Mouse (Mus musculus) liver, adult 2 months (tissue): ENCODE data around the gene Ddx60. TPM values are rescaled to one million over a fixed set of nuclear protein-coding genes. Genes with fewer than 3 reads are reported as not detected.
A peak's percentile ranks its signal among the peaks of the same experiment; 100 is the strongest.

Source experiments
- DNase-seq: peaks from one replicate; pipeline ENCODE4 v3.0.0-alpha.2; 2011; ENCODE audit warnings: low read depth, low spot score; ENCODE audit errors: extremely low read depth
- H3K27ac ChIP-seq: fragments of 200-500 bp; replicated peaks from 2 replicates; pipeline ENCODE4 v1.5.1; 2012; ENCODE audit warnings: low read depth, mild to moderate bottlenecking, control low read depth, inconsistent platforms, low read length; ENCODE audit not compliant: insufficient read depth
- H3K27me3 ChIP-seq: fragments of 200-500 bp; 2 replicates; pipeline ENCODE4 v1.6.1; 2012; ENCODE audit warnings: mild to moderate bottlenecking, moderate library complexity, low read length, inconsistent platforms; ENCODE audit not compliant: control insufficient read depth, insufficient read depth
- H3K36me3 ChIP-seq: fragments of 200-500 bp; 2 replicates; pipeline ENCODE4 v1.6.1; 2012; ENCODE audit warnings: low read length, inconsistent platforms; ENCODE audit not compliant: control insufficient read depth, insufficient read depth
- H3K4me1 ChIP-seq: fragments of 200-500 bp; 2 replicates; pipeline ENCODE4 v1.6.1; 2011; ENCODE audit warnings: low read length; ENCODE audit not compliant: control insufficient read depth, insufficient read depth
- H3K4me3 ChIP-seq: fragments of 200-500 bp; 2 replicates; pipeline ENCODE4 v1.5.1; 2011; ENCODE audit warnings: low read depth, mild to moderate bottlenecking, control low read depth, low read length, moderate library complexity; ENCODE audit not compliant: insufficient read depth
- H3K79me2 ChIP-seq: fragments of 200-500 bp; 2 replicates; pipeline ENCODE4 v1.6.1; 2012; ENCODE audit warnings: inconsistent platforms, mild to moderate bottlenecking, low read length, moderate library complexity; ENCODE audit not compliant: control insufficient read depth, insufficient read depth
- H3K9ac ChIP-seq: fragments of 200-500 bp; 2 replicates; pipeline ENCODE4 v1.6.1; 2012; ENCODE audit warnings: low read depth, mild to moderate bottlenecking, control low read depth, inconsistent platforms, low read length
- CTCF ChIP-seq: fragments of 200-500 bp; IDR thresholded peaks from 2 replicates; pipeline ENCODE4 v1.5.1; 2011; ENCODE audit warnings: low read depth, low read length, control low read depth
- POLR2A ChIP-seq: fragments of 200-500 bp; IDR thresholded peaks from 2 replicates; pipeline ENCODE4 v1.6.1; 2011; ENCODE audit warnings: low read length, control low read depth; ENCODE audit not compliant: insufficient read depth; ENCODE audit errors: extremely low read depth
- WGBS: fragments of 180-500 bp; shearing (Covaris S2); methylation state at CpG from one replicate; pipeline ENCODE4 v1.1.7; 2018; 5-methylcytosine and 5-hydroxymethylcytosine counted together
- polyA plus RNA-seq: library from polyadenylated mRNA; depleted of rRNA; stranded (reverse); fragments of >200 nt; gene quantifications from 2 replicates; pipeline ENCODE4 v1.2.3, GENCODE M21; 2012; rRNA removed
- total RNA-seq: library from RNA; depleted of rRNA; stranded (reverse); fragments of >200 nt; gene quantifications from 2 replicates; pipeline ENCODE4 v1.2.3, GENCODE M21; 2014; rRNA removed

Ddx60 gene
- total RNA-seq (6.3 and 9.1 TPM in 2 replicates), polyA plus RNA-seq (1.2 and 1.4 TPM in 2 replicates)

DNA sequence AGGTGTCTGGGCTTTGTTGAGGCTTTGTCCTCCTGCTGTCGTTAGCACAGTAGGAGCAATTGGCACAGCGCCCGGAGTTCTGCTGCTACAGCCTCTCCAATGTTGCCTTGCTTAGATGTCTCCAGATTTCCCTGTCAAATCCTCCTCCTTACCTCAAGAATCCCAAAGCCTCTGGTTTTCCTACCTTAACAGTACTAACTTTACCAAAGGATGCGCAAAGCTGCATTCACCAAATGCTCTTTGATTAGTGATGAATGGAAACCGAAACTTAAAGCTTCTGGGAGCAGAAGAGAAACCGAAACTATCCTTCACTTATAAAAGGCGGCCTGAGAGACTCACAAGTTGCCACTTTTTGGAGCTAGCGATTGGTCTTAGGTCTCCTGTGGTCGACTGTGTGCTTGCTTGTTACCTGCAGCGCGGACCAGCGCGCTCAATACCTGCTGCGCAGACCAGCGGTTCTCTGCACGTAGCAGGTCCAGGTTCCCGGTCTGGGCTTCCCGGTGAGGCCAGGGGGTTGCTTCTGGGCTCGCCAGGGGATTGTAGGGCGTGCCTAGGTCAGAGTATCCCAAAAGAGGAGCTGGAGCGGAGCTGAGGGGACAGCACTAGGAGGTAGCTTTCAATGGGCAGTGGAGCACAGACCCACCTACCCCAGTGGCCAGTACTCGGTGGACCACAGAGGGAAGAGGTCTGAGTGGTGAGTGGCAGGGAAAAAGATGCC is at the start of gene Ddx60:
Gene Ddx60, plus strand, starts transcription at position 311 of the 718 bp plus-strand sequence.
- TF ChIP-seq CTCF (no peak), POLR2A (no peak)
- Histone ChIP-seq H3K4me1 (peaks cover 5% of the 10 kb centered on the region), H3K36me3 (no peaks in the 10 kb centered on the region), H3K27me3 (no peaks in the 10 kb centered on the region), H3K79me2 (no peaks in the 10 kb centered on the region; the same call in 1 of the 2 replicates), H3K9ac (peak within 1 kb of the TSS; percentile 63), H3K27ac (peak within 1 kb of the TSS; percentile 36), H3K4me3 (peak within 1 kb of the TSS; percentile 63)
- WGBS, result 5% methylated on average over 22 of the region's 22 CpGs
- peak; percentile 80 for DNase-seq

DNA sequence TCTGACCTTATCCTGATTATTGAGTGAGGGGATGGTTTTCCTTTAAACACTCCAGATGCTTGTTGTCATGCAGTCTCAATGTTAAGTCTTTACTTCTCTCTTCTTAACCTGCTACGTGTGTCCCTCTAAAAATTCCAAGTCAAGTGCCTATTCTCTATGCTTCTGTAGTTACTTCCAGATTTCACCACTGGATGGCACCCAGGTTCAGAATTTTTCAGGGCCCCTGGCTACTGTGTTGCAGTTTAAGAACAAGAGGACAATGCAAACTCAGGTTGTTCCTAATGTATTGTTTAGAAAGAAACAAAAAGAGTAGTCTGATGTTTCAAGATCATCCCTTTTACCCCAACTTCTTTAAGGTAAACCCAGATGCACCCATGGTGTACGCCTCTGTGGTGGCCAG is 33.8 kb upstream of the Ddx60 start:
- Histone ChIP-seq H3K36me3 (no peaks in the 10 kb centered on the region), H3K79me2 (no peaks in the 10 kb centered on the region), H3K4me3 (no peak overlapping the region), H3K27me3 (no peaks in the 10 kb centered on the region), H3K4me1 (no peaks in the 10 kb centered on the region), H3K9ac (no peak overlapping the region), H3K27ac (no peak overlapping the region)
- DNase-seq, result peak; percentile 31
- WGBS, result 68% methylated on average over 2 of the region's 2 CpGs
- TF ChIP-seq POLR2A (no peak), CTCF (peak; percentile 21; the same call in 1 of the 2 replicates)

DNA sequence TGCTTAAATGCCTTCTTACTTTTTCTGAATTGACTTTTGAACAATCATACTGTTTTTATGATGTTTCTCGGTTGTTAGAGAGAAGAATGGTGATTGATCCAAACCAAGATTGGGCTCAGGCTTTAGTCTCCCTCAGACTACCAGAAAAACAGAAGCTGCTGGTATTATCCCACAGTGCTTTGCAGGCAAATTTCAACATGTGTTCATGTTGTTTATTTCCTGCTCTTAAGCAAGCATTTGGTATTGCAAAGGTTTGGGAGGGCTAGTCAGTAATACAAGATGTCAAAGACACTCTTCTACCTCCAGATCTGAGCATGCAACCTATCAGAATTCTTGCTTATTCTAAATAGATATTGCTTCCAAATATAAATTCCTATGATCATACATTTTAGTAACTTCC is 31.1 kb upstream of the Ddx60 start:
- H3K36me3 ChIP-seq, result no peaks in the 10 kb centered on the region
- no peak overlapping the region for H3K9ac ChIP-seq
- H3K27ac ChIP-seq, result no peak overlapping the region
- no peaks in the 10 kb centered on the region for H3K79me2 ChIP-seq
- H3K4me1 ChIP-seq, result no peaks in the 10 kb centered on the region
- TF ChIP-seq CTCF, result no peak
- TF ChIP-seq POLR2A, result no peak
- WGBS, result 96% methylated on average over 1 of the region's 1 CpGs
- DNase-seq, result no peak
- H3K4me3 ChIP-seq, result no peak overlapping the region
- H3K27me3 ChIP-seq, result no peaks in the 10 kb centered on the region

DNA sequence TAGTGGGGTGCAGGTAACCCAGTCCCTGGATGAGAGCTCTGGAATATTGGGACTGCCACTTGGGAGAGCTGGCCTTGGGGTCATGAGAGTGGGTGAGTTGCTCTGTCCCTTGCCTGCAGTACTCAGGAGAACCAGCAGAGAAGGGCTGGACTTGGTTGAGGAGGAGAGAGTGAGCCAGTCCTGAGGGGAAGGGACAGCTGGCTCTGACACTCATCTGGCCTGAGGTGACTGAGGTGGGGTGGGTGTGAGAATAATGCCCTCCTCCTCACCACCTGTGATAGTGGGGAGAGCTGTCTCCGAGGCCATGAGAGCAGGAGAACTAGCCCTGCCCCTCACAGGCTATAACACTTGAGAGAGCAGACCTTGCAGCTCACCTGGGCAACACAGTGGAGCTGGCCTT is 30.5 kb upstream of the Ddx60 start:
- H3K27ac ChIP-seq, result no peak overlapping the region
- no peaks in the 10 kb centered on the region for H3K27me3 ChIP-seq
- no peaks in the 10 kb centered on the region for H3K79me2 ChIP-seq
- no peak for TF ChIP-seq POLR2A
- no peak for TF ChIP-seq CTCF
- DNase-seq, result no peak
- H3K4me3 ChIP-seq, result no peak overlapping the region
- no peak overlapping the region for H3K9ac ChIP-seq
- WGBS, result 77% methylated on average over 1 of the region's 1 CpGs
- no peaks in the 10 kb centered on the region for H3K36me3 ChIP-seq
- H3K4me1 ChIP-seq, result no peaks in the 10 kb centered on the region

DNA sequence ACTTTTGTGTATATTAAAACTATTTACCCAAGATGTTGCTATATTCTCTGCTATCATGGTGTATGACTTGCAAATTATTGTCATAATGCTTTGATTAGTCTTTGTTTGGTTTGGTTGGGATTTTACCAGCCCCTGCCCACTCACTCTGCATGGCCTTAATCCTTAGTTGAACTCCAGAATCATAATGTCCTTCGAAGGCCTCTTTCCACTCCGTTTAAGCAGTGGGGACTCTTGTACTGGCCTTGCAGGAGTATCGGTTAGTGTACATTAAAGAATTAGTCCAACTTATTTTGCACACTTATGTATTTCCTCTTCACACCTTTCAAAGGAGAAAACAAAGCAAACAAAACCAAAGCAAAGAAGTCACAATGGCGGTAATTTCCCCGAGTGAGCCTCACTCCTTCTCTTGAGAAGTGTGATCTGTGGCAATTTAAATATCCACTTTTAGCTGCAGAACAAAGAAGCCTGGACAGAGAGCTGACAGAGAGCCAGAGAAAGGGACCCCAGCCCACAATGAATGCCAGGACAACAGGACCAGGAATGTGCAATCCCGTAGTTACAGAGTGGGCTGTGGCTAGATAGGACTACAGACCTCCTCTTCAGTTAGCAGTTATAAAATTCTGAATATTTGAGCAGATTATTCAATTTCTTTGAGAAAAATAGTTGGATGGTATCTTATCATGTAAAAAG is 26.7 kb upstream of the Ddx60 start:
- Histone ChIP-seq H3K4me3 (no peak overlapping the region), H3K36me3 (no peaks in the 10 kb centered on the region), H3K9ac (no peak overlapping the region), H3K27ac (no peak overlapping the region), H3K4me1 (no peaks in the 10 kb centered on the region), H3K79me2 (no peaks in the 10 kb centered on the region), H3K27me3 (no peaks in the 10 kb centered on the region)
- WGBS, result 83% methylated on average over 6 of the region's 6 CpGs
- TF ChIP-seq POLR2A, result no peak
- no peak for DNase-seq

DNA sequence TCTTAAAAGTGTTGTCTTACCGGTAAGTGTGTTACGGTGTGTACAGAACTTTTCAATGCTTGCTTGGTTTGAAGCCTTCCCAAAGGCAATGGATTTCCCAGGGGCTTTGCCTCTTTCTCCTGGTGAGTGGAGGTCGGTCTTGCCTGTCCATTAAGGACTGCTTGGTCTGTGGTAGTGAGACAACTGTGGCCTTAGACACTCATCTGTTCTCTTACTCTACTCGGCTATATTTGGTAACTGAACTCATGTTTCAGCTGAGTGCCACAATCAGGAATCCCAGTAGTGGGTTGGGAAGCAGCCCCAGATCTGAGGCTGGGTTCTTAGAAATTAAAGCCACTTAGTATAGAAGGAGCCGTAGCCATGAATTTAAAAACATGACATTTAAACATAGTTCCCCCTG is 25.4 kb upstream of the Ddx60 start, which contains the start of gene Palld:
Gene Palld, minus strand, starts transcription at position 170 of the 400 bp plus-strand sequence.
- DNase-seq, result no peak
- TF ChIP-seq CTCF, result no peak
- no peak for TF ChIP-seq POLR2A
- no peaks in the 10 kb centered on the region for H3K27me3 ChIP-seq
- no peaks in the 10 kb centered on the region for H3K36me3 ChIP-seq
- H3K27ac ChIP-seq, result no peak within 1 kb of the TSS
- H3K9ac ChIP-seq, result no peak within 1 kb of the TSS
- H3K4me1 ChIP-seq, result no peaks in the 10 kb centered on the region
- 85% methylated on average over 5 of the region's 5 CpGs for WGBS
- H3K79me2 ChIP-seq, result no peaks in the 10 kb centered on the region
- H3K4me3 ChIP-seq, result no peak within 1 kb of the TSS
